Comparison of ENCODE assay signal across 8 mouse cellular contexts in the genomic region with DNA sequence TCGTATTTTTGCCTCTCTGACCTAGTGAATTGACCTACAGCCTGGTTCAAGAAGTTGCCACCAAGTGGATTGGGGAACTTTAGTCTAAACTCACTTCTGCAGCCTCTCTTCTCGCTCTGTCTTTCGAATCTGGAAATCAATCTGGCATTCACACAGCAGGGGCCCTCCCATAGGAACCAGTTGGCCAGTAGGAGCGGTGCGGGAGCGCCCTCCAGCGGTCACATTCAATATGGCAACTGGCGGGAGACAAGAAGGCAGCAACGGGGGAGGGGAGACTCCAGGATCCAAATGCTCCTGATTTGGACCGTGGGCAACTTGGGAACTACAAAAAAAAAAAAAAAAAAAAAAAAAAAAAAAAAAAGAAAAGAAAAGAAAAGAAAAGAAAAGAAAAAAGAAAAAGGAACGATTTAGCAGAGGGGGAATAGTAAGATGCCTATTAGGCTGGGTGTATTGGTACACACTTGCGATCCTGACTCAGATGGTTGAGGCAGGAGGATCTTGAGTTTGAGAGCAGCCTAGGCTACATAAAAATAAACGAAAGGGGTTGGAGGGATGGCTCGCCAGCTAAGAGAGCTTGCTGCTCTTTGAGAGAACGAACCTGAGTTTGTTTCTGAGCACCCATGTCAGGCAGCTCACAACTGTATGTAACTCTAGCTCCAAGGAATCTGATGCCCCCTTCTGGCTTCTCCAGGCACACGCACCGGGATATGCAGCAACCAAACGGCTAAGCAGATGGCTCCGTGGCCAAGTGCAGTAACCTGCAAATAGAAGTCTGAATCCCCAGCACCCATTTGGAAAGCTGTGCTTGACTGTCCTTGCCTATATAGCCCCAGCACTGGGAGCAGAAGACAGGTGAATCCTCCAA. TPM values are rescaled to one million over a fixed set of nuclear protein-coding genes. Genes with fewer than 3 reads are reported as not detected.
DNase-seq lines count a peak whose midpoint lies in the region; ATAC-seq and TF ChIP-seq lines count a peak whose summit lies in the region.

No protein-coding gene starts in this region.

- WGBS in embryonic facial prominence, embryonic 13.5 days = 4% methylated on average over 19 of the region's 19 CpGs
- 8% methylated on average over 19 of the region's 19 CpGs for WGBS in heart, embryonic 12.5 days
- 5% methylated on average over 19 of the region's 19 CpGs for WGBS in kidney, postnatal 0 days
- 6% methylated on average over 19 of the region's 19 CpGs for WGBS in liver, embryonic 11.5 days
- WGBS in stomach, embryonic 16.5 days = 6% methylated on average over 19 of the region's 19 CpGs

- peak; percentile 93 for TF ChIP-seq CTCF in kidney, postnatal 0 days (IDR thresholded peaks at IDR 0.05; ENCODE audit: low read depth)

- peak overlapping the region; percentile 14; the same call in 1 of the 2 replicates for H3K4me2 ChIP-seq in embryonic facial prominence, embryonic 13.5 days
- H3K4me2 ChIP-seq in heart, embryonic 12.5 days = peak overlapping the region; percentile 10; the same call in 1 of the 2 replicates
- H3K4me2 ChIP-seq in kidney, postnatal 0 days (ENCODE audit: low read length) = no peak overlapping the region
- peak overlapping the region; percentile 14; the same call in 1 of the 2 replicates for H3K4me2 ChIP-seq in liver, embryonic 11.5 days
- H3K4me2 ChIP-seq in stomach, embryonic 16.5 days (ENCODE audit: low read depth, low read length) = peak overlapping the region; percentile 27; the same call in 1 of the 2 replicates

- ATAC-seq in embryonic facial prominence, embryonic 13.5 days (ENCODE audit: insufficient number of reproducible peaks, insufficient read depth, low FRiP score, low TSS enrichment, low read depth) = no peak
- no peak for ATAC-seq in heart, embryonic 12.5 days (ENCODE audit: insufficient number of reproducible peaks, low FRiP score)
- no peak for ATAC-seq in kidney, postnatal 0 days (replicated peaks; ENCODE audit: low FRiP score, low read depth)
- ATAC-seq in liver, embryonic 11.5 days (replicated peaks; ENCODE audit: low FRiP score) = no peak
- ATAC-seq in stomach, embryonic 16.5 days (ENCODE audit: insufficient read depth, low FRiP score) = no peak

- no peaks in the 10 kb centered on the region for H3K9me3 ChIP-seq in embryonic facial prominence, embryonic 13.5 days
- H3K9me3 ChIP-seq in heart, embryonic 12.5 days (replicated peaks) = no peaks in the 10 kb centered on the region
- no peaks in the 10 kb centered on the region for H3K9me3 ChIP-seq in kidney, postnatal 0 days (replicated peaks; ENCODE audit: low read length)
- no peaks in the 10 kb centered on the region for H3K9me3 ChIP-seq in liver, embryonic 11.5 days (ENCODE audit: control insufficient read depth, low read length)
- no peaks in the 10 kb centered on the region for H3K9me3 ChIP-seq in stomach, embryonic 16.5 days (replicated peaks; ENCODE audit: control insufficient read depth, low read length)

- peak; percentile 96 for DNase-seq in 3T3-L1 (ENCODE audit: low read depth, low spot score)
- peak; percentile 96 for DNase-seq in adrenal gland, postnatal 25 days
- peak; percentile 96 for DNase-seq in kidney, postnatal 0 days (ENCODE audit: low spot score)
- peak; percentile 93 for DNase-seq in liver, embryonic 11.5 days (ENCODE audit: low spot score)
- DNase-seq in neural tube, embryonic 10.5 days (ENCODE audit: extremely low spot score, low spot score) = peak; percentile 99

- no peak overlapping the region for H3K4me3 ChIP-seq in embryonic facial prominence, embryonic 13.5 days
- H3K4me3 ChIP-seq in heart, embryonic 12.5 days = no peak overlapping the region
- no peak overlapping the region for H3K4me3 ChIP-seq in kidney, postnatal 0 days (replicated peaks; ENCODE audit: low read depth, low read length)
- H3K4me3 ChIP-seq in liver, embryonic 11.5 days (ENCODE audit: low read depth, low read length) = no peak overlapping the region
- H3K4me3 ChIP-seq in stomach, embryonic 16.5 days (replicated peaks; ENCODE audit: low read length) = no peak overlapping the region

- H3K36me3 ChIP-seq in embryonic facial prominence, embryonic 13.5 days = no peaks in the 10 kb centered on the region
- no peaks in the 10 kb centered on the region for H3K36me3 ChIP-seq in heart, embryonic 12.5 days
- H3K36me3 ChIP-seq in kidney, postnatal 0 days (ENCODE audit: insufficient read depth, low read length) = no peaks in the 10 kb centered on the region
- no peaks in the 10 kb centered on the region for H3K36me3 ChIP-seq in liver, embryonic 11.5 days (ENCODE audit: control insufficient read depth, insufficient read depth, low read length)
- H3K36me3 ChIP-seq in stomach, embryonic 16.5 days (ENCODE audit: control insufficient read depth, insufficient read depth, low read length) = no peaks in the 10 kb centered on the region

- H3K9ac ChIP-seq in embryonic facial prominence, embryonic 13.5 days = 0 out of 2 replicates have a peak overlapping the region, but pooled peaks have one; percentile 52
- H3K9ac ChIP-seq in heart, embryonic 12.5 days = no peak overlapping the region
- no peak overlapping the region for H3K9ac ChIP-seq in kidney, postnatal 0 days (ENCODE audit: low read depth, low read length)
- no peak overlapping the region for H3K9ac ChIP-seq in liver, embryonic 11.5 days (ENCODE audit: low read depth, low read length)
- peak overlapping the region; percentile 49 for H3K9ac ChIP-seq in stomach, embryonic 16.5 days (ENCODE audit: low read length)

- peaks cover 67% of the 10 kb centered on the region for H3K4me1 ChIP-seq in embryonic facial prominence, embryonic 13.5 days
- H3K4me1 ChIP-seq in heart, embryonic 12.5 days (replicated peaks) = peaks cover 62% of the 10 kb centered on the region
- H3K4me1 ChIP-seq in kidney, postnatal 0 days (replicated peaks; ENCODE audit: insufficient read depth, low read length) = peaks cover 37% of the 10 kb centered on the region
- peaks cover 48% of the 10 kb centered on the region for H3K4me1 ChIP-seq in liver, embryonic 11.5 days (replicated peaks; ENCODE audit: control insufficient read depth, insufficient read depth, low read length)
- H3K4me1 ChIP-seq in stomach, embryonic 16.5 days (ENCODE audit: control insufficient read depth, insufficient read depth, low read length) = peaks cover 52% of the 10 kb centered on the region

- H3K27ac ChIP-seq in embryonic facial prominence, embryonic 13.5 days = peak overlapping the region; percentile 17; the same call in 1 of the 2 replicates
- no peak overlapping the region for H3K27ac ChIP-seq in heart, embryonic 12.5 days (ENCODE audit: poor library complexity, severe bottlenecking)
- H3K27ac ChIP-seq in kidney, postnatal 0 days = no peak overlapping the region
- H3K27ac ChIP-seq in liver, embryonic 11.5 days (ENCODE audit: low read depth, low read length) = no peak overlapping the region
- no peak overlapping the region for H3K27ac ChIP-seq in stomach, embryonic 16.5 days (ENCODE audit: low read length)

- no peaks in the 10 kb centered on the region; the same call in 1 of the 2 replicates for H3K27me3 ChIP-seq in embryonic facial prominence, embryonic 13.5 days
- no peaks in the 10 kb centered on the region for H3K27me3 ChIP-seq in heart, embryonic 12.5 days (replicated peaks)
- H3K27me3 ChIP-seq in kidney, postnatal 0 days (ENCODE audit: insufficient read depth, low read length) = no peaks in the 10 kb centered on the region
- no peaks in the 10 kb centered on the region for H3K27me3 ChIP-seq in liver, embryonic 11.5 days (replicated peaks; ENCODE audit: control insufficient read depth, insufficient read depth, low read length)
- H3K27me3 ChIP-seq in stomach, embryonic 16.5 days (ENCODE audit: control insufficient read depth, insufficient read depth, low read length) = peaks cover 3% of the 10 kb centered on the region; the same call in 1 of the 2 replicates

RNA-seq across cellular contexts. Expression of gene Actg1, which starts 40.5 kb away (rescaled TPM):
- 1,036 and 1,352 TPM in 2 replicates for total RNA-seq in adrenal gland, postnatal 25 days (2021)
- polyA plus RNA-seq in embryonic facial prominence, embryonic 13.5 days (2015; fragmentation: Nextera tagmentation; extraction: Ambion mirVana) = 2,524 and 2,741 TPM in 2 replicates
- polyA plus RNA-seq in heart, embryonic 12.5 days (2016; fragmentation: Nextera tagmentation; extraction: Ambion mirVana) = 1,404 and 1,426 TPM in 2 replicates
- polyA plus RNA-seq in kidney, postnatal 0 days (2015; fragmentation: Nextera tagmentation; extraction: Ambion mirVana) = 2,251 and 2,404 TPM in 2 replicates
- 1,592 and 1,704 TPM in 2 replicates for polyA plus RNA-seq in liver, embryonic 11.5 days (2014; fragmentation: Nextera tagmentation; extraction: Ambion mirVana)
- 2,700 and 3,060 TPM in 2 replicates for polyA plus RNA-seq in stomach, embryonic 16.5 days (2015; fragmentation: Nextera tagmentation; extraction: Ambion mirVana)

RNA-seq across cellular contexts. Expression of gene Fscn2, which starts 53.5 kb away (rescaled TPM):
- total RNA-seq in adrenal gland, postnatal 25 days (2021) = 0.79 TPM in 1 of 2 replicates, not detected in the other
- 0.25 and 1.1 TPM in 2 replicates for polyA plus RNA-seq in embryonic facial prominence, embryonic 13.5 days (2015; fragmentation: Nextera tagmentation; extraction: Ambion mirVana)
- 0.17 and 0.63 TPM in 2 replicates for polyA plus RNA-seq in heart, embryonic 12.5 days (2016; fragmentation: Nextera tagmentation; extraction: Ambion mirVana)
- polyA plus RNA-seq in kidney, postnatal 0 days (2015; fragmentation: Nextera tagmentation; extraction: Ambion mirVana) = 1.3 and 1.5 TPM in 2 replicates
- polyA plus RNA-seq in liver, embryonic 11.5 days (2014; fragmentation: Nextera tagmentation; extraction: Ambion mirVana) = 0.29 TPM in 1 of 2 replicates, not detected in the other
- 0.44 and 0.80 TPM in 2 replicates for polyA plus RNA-seq in stomach, embryonic 16.5 days (2015; fragmentation: Nextera tagmentation; extraction: Ambion mirVana)

Comparison
In these comparisons a context has a peak if more than half of its experiments do, and no peak if none do; other contexts are left out.
1. H3K9ac ChIP-seq: peak in embryonic facial prominence, embryonic 13.5 days (single experiment) and stomach, embryonic 16.5 days (single experiment); none in heart, embryonic 12.5 days (single experiment), kidney, postnatal 0 days (single experiment) and liver, embryonic 11.5 days (single experiment).
2. Peak in every context shown above with its lines, with median percentiles within 50 percentile points of each other: DNase-seq.